Mouse (Mus musculus): ENCODE results near the gene Slc22a16.
A peak's percentile ranks its signal among the peaks of the same experiment; 100 is the strongest.

The Slc22a16 gene

DNA sequence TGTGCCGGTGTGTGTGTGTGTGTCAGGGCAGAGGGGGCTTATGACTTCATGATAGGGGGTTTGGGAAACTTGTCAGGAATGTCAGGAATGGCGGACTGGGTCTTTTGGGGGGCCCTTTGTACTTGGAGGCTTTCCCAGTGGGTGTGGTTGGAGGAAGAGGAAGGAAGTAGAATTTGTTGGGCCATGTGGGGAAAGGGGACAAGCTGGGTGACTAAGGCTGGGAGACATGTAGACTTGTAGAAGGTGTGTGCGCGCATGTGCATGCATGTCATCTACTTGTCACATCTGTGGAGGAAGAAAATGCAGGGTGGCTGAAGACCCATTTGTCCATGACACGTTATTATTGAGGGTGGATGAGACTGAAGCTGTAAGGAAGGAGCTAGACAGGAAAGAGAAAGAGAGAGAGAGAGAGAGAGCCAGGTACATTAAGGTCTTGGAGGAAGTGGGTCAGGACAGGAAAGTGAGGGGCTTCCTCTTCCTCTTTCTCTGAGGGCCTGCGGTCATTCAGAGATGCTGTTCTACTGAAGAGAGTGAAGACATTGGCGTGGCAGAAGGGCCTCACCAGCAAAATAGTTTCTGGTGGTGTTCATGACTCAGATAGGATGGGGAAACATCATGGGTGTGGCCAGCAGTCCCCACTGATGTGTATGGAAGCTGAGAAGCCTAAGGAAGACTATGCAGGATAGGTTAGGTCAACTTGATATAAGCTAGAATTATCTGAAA lies 5.9 kb downstream of the Slc22a16 start:
- TF ChIP-seq NANOG (IDR thresholded peaks at IDR 0.05; ENCODE audit: borderline replicate concordance, low read length): no peak
- TF ChIP-seq CTCF (conservative IDR thresholded peaks at IDR 0.05; ENCODE audit: low read length): no peak
- TF ChIP-seq POU5F1 (IDR thresholded peaks at IDR 0.05; ENCODE audit: borderline replicate concordance, low read length): no peak

DNA sequence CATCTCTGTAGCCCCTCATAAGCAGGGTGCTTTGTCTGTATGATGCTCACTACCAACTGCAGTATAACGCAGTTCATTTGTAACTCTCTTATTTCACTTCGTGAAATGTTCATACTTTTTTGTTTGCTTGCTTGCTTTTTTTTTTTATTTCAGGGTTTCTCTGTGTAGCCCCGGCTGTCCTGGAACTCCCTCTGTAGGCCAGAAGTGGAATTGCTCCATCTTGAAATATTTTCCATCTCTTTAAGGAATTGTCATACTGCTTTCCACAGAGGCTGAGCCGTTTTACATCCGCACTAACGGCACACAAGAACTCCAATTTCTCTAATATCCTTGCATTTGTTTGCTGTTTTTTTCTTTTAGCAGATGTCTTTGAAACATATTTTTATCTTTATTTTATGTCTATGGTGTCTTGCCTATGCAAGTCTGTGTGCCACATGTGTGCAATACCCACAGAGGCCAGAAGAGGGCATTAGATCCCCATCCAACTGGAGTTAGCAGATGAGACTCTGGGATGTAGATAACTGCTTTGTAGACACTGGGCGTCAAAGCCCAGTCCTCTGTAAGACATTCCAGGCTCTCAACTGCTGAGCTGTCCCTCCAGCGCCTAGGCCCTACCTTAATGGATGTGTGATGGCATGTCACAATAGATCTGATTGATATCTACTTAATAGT lies 13.6 kb downstream of the Slc22a16 start:
- no peaks in the 10 kb centered on the region for H3K4me1 ChIP-seq (replicated peaks; ENCODE audit: low read depth, low read length)
- peaks cover 6% of the 10 kb centered on the region for H3K9me3 ChIP-seq (ENCODE audit: low read length)
- no peak overlapping the region for H3K4me3 ChIP-seq (replicated peaks; ENCODE audit: low read length)
- H3K36me3 ChIP-seq (ENCODE audit: insufficient read depth, low read length): no peaks in the 10 kb centered on the region
- no peak; the same call in none of the 2 replicates for TF ChIP-seq CTCF (conservative IDR thresholded peaks at IDR 0.05; ENCODE audit: low read length)
- TF ChIP-seq POU5F1 (IDR thresholded peaks at IDR 0.05; ENCODE audit: borderline replicate concordance, low read length): no peak
- no peak for TF ChIP-seq NANOG (IDR thresholded peaks at IDR 0.05; ENCODE audit: borderline replicate concordance, low read length)
- H3K27me3 ChIP-seq (ENCODE audit: insufficient read depth, low read length): no peaks in the 10 kb centered on the region

More for the DNA sequence above, 5.9 kb downstream of the Slc22a16 start:
- Histone ChIP-seq H3K9me3 (ENCODE audit: low read length) (peaks cover 31% of the 10 kb centered on the region), H3K4me1 (replicated peaks; ENCODE audit: low read depth, low read length) (no peaks in the 10 kb centered on the region), H3K27me3 (ENCODE audit: insufficient read depth, low read length) (no peaks in the 10 kb centered on the region), H3K36me3 (ENCODE audit: insufficient read depth, low read length) (no peaks in the 10 kb centered on the region), H3K4me3 (replicated peaks; ENCODE audit: low read length) (no peak overlapping the region)

DNA sequence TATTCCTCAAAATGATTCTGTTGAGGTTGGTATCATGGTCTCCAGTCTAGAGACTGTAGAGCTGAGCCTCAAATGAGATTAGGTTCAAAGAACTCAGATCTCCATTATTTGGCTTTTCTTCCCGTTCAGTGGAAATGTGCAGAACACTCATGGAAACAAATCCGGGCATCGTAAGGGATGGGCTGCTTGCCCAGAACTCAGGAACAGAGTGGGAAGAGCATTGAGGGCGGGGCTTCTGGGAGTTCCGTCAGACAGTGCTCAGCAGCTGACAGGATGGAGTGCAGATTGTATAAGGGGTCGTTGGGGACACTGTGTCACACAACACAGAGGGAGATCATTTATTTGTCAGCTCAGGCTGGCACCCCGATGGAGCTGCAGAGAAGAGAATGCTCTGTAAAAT lies 22.1 kb downstream of the Slc22a16 start:
- Histone ChIP-seq H3K36me3 (ENCODE audit: insufficient read depth, low read length) (no peaks in the 10 kb centered on the region), H3K4me3 (replicated peaks; ENCODE audit: low read length) (no peak overlapping the region), H3K27me3 (ENCODE audit: insufficient read depth, low read length) (no peaks in the 10 kb centered on the region), H3K4me1 (replicated peaks; ENCODE audit: low read depth, low read length) (no peaks in the 10 kb centered on the region), H3K9me3 (ENCODE audit: low read length) (peaks cover 88% of the 10 kb centered on the region)
- no peak for TF ChIP-seq CTCF (conservative IDR thresholded peaks at IDR 0.05; ENCODE audit: low read length)
- no peak for TF ChIP-seq NANOG (IDR thresholded peaks at IDR 0.05; ENCODE audit: borderline replicate concordance, low read length)
- no peak for TF ChIP-seq POU5F1 (IDR thresholded peaks at IDR 0.05; ENCODE audit: borderline replicate concordance, low read length)

- Histone ChIP-seq H3K4me1 (replicated peaks; ENCODE audit: low read depth, low read length) (no peaks in the 10 kb centered on the region), H3K27me3 (ENCODE audit: insufficient read depth, low read length) (no peaks in the 10 kb centered on the region; the same call in 1 of the 2 replicates), H3K9me3 (ENCODE audit: low read length) (peaks cover 75% of the 10 kb centered on the region), H3K36me3 (ENCODE audit: insufficient read depth, low read length) (no peaks in the 10 kb centered on the region), H3K4me3 (replicated peaks; ENCODE audit: low read length) (no peak overlapping the region)
- TF ChIP-seq POU5F1 (IDR thresholded peaks at IDR 0.05; ENCODE audit: borderline replicate concordance, low read length) (no peak), NANOG (IDR thresholded peaks at IDR 0.05; ENCODE audit: borderline replicate concordance, low read length) (no peak), CTCF (conservative IDR thresholded peaks at IDR 0.05; ENCODE audit: low read length) (no peak)
Observed at GRCm38 (mm10) chr10:40597177-40597576, 27.0 kb downstream of the Slc22a16 start.

- Histone ChIP-seq H3K4me1 (replicated peaks; ENCODE audit: low read depth, low read length) (no peaks in the 10 kb centered on the region), H3K27me3 (ENCODE audit: insufficient read depth, low read length) (no peaks in the 10 kb centered on the region; the same call in 1 of the 2 replicates), H3K36me3 (ENCODE audit: insufficient read depth, low read length) (no peaks in the 10 kb centered on the region), H3K9me3 (ENCODE audit: low read length) (peaks cover 44% of the 10 kb centered on the region), H3K4me3 (replicated peaks; ENCODE audit: low read length) (no peak overlapping the region)
- TF ChIP-seq CTCF (conservative IDR thresholded peaks at IDR 0.05; ENCODE audit: low read length) (peak; percentile 17; the same call in 1 of the 2 replicates), POU5F1 (IDR thresholded peaks at IDR 0.05; ENCODE audit: borderline replicate concordance, low read length) (no peak)
Observed at GRCm38 (mm10) chr10:40604706-40605394, 34.7 kb downstream of the Slc22a16 start.

DNA sequence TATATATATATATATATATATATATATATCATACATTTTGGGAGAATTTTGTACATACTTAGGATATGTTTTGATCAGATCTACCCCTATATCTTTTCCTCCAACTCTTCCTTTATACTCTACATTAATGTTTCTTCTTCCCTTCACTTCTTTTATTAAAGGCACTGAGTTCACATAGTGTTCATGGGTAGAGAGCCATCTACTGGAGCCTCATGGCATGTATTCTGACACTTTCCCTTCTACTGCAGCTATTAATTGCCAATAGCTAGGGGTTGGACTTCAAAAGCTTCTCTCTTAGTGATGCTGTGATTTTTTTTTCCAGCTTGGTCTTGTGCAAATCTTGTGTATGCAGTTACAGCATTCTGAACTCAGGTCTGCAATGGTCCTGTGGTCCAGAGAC lies 47.8 kb downstream of the Slc22a16 start:
- Histone ChIP-seq H3K9me3 (ENCODE audit: low read length) (peaks cover 8% of the 10 kb centered on the region), H3K4me3 (replicated peaks; ENCODE audit: low read length) (no peak overlapping the region), H3K36me3 (ENCODE audit: insufficient read depth, low read length) (no peaks in the 10 kb centered on the region), H3K4me1 (replicated peaks; ENCODE audit: low read depth, low read length) (no peaks in the 10 kb centered on the region), H3K27me3 (ENCODE audit: insufficient read depth, low read length) (no peaks in the 10 kb centered on the region)
- TF ChIP-seq CTCF (conservative IDR thresholded peaks at IDR 0.05; ENCODE audit: low read length): no peak
- TF ChIP-seq POU5F1 (IDR thresholded peaks at IDR 0.05; ENCODE audit: borderline replicate concordance, low read length): no peak
- TF ChIP-seq NANOG (IDR thresholded peaks at IDR 0.05; ENCODE audit: borderline replicate concordance, low read length): no peak

- H3K27me3 ChIP-seq (ENCODE audit: insufficient read depth, low read length): no peaks in the 10 kb centered on the region
- H3K4me1 ChIP-seq (replicated peaks; ENCODE audit: low read depth, low read length): no peaks in the 10 kb centered on the region
- TF ChIP-seq CTCF (conservative IDR thresholded peaks at IDR 0.05; ENCODE audit: low read length): no peak
- TF ChIP-seq POU5F1 (IDR thresholded peaks at IDR 0.05; ENCODE audit: borderline replicate concordance, low read length): no peak
- no peak for TF ChIP-seq NANOG (IDR thresholded peaks at IDR 0.05; ENCODE audit: borderline replicate concordance, low read length)
Observed at GRCm38 (mm10) chr10:40619760-40620159, 49.6 kb downstream of the Slc22a16 start.

GRCm38 (mm10) chr10:40629140-40629539 lies 59.0 kb downstream of the Slc22a16 start:
- no peak overlapping the region for H3K4me3 ChIP-seq (replicated peaks; ENCODE audit: low read length)
- peaks cover 9% of the 10 kb centered on the region; the same call in 1 of the 2 replicates for H3K9me3 ChIP-seq (ENCODE audit: low read length)
- no peaks in the 10 kb centered on the region for H3K27me3 ChIP-seq (ENCODE audit: insufficient read depth, low read length)
- no peaks in the 10 kb centered on the region for H3K36me3 ChIP-seq (ENCODE audit: insufficient read depth, low read length)
- TF ChIP-seq POU5F1 (IDR thresholded peaks at IDR 0.05; ENCODE audit: borderline replicate concordance, low read length): no peak
- peak; percentile 47 for TF ChIP-seq CTCF (conservative IDR thresholded peaks at IDR 0.05; ENCODE audit: low read length)
- H3K4me1 ChIP-seq (replicated peaks; ENCODE audit: low read depth, low read length): no peaks in the 10 kb centered on the region; the same call in 1 of the 2 replicates

More at GRCm38 (mm10) chr10:40619760-40620159, 49.6 kb downstream of the Slc22a16 start:
- H3K4me3 ChIP-seq (replicated peaks; ENCODE audit: low read length): no peak overlapping the region
- H3K36me3 ChIP-seq (ENCODE audit: insufficient read depth, low read length): no peaks in the 10 kb centered on the region
- H3K9me3 ChIP-seq (ENCODE audit: low read length): peaks cover 16% of the 10 kb centered on the region

Measured in E14TG2a.4 (cell line).